Mouse (Mus musculus) right cerebral cortex, postnatal 36 days (tissue): ENCODE measurements around the gene Rrnad1.

ENCODE experiments used
- DNase-seq, 2 experiments: peaks; one replicate each; pipeline ENCODE4 v3.0.0; 2022; ENCODE audit warnings: low spot score in 2 of 2, mixed read lengths in 1 of 2

The Rrnad1 gene

DNA sequence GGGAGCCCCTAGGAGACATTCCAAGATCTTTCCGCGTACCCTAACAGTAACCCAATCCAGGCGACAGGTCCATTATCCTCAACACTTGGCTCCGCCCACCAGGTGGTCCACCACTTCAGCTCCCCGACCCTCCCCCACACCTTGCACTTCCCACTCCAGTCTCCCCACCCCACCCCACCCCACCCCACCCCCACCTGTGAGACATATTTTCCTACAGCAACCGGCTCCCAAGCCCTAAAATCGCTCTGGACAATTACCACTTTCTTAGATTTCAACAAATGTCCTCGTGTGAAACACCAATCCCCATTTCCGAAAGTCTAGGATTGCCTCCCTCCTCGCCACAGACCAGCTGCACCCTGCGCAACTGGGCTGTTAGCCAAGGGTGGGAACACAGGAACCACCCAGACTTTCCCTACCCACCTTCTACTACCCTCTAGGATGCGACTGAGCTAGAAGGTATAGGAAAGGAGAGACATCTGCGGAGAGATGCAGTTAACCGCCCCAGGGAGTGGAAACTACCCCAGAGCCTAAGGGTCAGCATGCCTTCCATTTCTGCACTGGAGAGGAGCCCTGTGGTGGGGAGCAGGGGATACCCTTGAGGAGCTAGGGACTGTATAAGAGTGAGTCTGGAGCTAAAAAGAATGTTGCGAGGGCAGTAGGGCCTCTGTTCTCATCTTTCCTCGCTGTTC lies 18.9 kb upstream of the Rrnad1 start:
- no peak for DNase-seq

DNA sequence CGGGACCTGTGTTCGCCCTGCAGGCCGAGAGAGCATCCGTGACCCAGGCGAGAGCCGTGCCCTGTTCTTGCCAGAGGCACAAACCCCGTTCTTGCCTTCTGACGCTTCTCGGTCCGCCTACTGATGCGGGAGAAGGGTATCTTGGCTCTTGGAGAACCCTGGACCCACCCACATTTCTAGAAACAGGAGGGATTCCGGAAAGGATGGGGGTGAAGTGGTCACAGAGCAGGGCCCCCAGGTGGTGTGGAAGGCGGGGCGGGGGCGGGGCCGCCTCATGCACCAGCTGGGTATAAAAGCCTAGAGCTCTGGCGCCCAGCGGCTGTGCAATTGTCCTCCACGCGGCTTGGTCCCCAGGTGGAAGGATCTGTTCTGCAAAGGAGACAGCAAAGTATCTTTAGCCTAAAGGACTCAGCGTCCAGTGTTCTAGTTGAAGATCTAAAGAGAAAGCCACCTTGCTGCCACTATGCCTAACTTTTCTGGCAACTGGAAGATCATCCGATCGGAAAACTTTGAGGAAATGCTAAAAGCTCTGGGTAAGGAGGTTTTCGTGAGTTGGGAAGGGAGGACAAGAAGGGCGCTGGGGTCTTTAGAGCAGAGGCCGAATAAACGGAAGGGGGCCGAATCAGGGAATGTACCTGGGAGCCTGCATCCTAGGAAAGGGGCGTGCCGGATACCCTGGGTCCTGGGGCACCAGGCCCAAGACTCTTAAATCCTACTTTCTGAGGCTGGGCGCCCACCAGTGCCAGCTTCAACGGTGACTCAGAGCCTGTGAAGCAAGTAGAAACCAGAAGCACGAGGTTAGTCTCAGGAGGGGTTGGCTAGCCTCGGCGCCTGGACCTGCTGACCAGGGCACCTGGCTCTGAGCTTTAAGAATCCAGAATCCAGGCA lies 18.1 kb upstream of the Rrnad1 start, which contains the start of gene Crabp2:
TSS of gene Crabp2 (plus strand) at position 289 of the 888 bp plus-strand sequence.
- no peak for DNase-seq

DNA sequence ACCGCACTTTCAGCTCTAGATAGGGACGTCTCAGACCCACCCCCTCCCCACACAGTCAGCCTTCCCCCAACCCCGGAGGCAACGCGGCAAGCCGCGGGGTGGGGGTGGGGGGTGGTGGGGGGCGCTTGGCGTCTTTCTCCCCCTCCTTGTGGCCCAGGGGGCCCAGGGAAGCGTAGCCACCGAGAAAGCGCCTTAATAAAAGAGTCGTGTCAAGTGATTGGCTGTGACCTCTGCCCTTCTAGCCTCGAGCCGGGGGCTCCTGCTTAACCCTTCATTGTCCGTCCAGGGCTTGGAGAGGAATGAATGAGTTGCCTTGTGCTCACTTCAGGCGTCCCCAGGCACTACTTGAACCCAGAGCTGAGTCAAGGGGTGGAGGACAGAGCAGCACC lies 17.3 kb upstream of the Rrnad1 start:
- no peak for DNase-seq

DNA sequence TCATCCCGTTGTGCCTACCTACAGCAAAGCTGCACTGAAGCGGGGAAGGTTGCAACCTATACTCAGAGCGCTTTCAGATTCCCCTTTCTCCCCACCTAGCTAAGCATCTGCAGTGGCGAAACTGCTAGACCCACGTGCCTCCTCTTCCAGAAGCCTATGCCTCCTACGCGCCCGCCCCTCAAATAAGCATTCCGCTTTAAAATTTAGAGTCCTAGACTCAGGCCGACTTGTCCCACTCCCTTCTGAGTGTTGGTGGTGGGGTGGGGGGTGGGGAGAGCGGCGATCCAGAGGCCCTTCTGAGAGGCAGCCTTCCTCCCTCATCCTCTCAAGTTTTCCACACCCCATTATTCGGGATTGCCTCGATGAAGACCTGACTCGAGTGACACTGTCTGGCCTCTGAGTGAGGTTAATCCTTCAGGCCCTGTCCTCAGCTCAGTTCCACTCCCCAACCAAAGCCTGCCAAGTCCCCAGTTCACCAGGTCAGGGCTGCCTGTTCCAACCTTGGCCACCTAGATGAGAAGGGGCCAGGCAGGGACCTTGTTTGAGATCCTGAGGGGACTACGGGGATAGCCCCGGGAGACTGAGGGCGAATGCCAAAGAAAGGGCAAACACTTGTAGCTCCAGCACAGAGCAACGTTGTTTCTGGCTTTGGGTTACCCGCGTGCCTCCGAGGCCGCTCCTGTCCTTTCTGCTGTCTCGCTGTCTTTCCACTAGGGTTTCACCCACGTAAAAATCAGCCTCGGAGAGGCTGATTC lies 16.7 kb upstream of the Rrnad1 start:
- DNase-seq, result no peak

DNA sequence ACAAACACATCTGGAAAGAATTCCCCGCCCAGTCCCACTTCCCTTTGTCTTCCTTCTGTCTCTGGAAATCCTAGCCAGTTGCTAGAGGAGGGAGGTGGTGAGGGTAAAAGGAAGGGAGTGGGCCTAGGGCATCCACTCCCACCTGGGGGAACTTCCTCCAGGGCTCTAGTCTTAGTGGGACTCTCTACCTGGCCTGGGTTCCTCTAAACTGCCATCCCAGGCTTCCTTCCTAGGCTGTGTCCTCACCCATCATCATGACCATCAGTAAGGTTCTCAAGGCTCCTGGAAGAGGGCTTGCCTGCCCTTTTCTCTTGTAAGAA lies 16.0 kb upstream of the Rrnad1 start:
- DNase-seq, result no peak

DNA sequence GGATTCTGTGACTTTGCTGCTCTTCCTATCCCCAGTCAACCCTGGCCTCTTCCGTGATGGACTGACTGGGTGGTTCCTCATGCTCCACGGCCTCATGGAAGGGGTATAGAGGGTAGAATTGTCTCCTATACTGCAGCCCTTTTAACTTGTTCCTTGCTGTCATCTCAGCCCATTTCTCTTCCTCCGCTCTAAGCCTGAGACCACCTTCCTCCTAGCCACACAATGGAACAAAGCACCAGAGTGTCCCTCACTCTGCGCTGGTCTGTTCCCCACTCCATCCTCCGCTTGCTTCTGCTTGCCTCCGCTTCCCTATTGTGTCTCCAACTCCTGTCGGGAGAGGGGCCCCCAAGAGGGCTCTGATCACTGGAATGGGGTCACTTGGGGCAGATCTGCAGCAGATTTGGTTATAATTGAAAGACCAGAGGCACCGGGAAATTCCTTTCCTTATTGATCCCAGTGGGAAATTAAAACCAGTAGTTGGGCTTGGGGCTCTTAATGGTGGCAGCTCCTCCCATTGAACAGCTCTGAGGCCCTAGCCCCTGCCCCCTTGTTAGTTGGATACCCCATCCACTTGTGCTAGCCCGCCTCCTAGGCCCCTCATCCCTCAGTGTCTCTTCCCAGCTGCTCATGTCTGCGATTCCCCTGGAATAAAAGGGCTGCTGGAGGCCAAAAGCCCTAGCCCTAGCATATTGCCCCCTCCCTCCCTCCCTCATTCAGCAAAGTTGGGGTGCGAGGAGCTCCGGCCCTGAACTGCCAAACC lies 15.4 kb upstream of the Rrnad1 start:
- no peak for DNase-seq

DNA sequence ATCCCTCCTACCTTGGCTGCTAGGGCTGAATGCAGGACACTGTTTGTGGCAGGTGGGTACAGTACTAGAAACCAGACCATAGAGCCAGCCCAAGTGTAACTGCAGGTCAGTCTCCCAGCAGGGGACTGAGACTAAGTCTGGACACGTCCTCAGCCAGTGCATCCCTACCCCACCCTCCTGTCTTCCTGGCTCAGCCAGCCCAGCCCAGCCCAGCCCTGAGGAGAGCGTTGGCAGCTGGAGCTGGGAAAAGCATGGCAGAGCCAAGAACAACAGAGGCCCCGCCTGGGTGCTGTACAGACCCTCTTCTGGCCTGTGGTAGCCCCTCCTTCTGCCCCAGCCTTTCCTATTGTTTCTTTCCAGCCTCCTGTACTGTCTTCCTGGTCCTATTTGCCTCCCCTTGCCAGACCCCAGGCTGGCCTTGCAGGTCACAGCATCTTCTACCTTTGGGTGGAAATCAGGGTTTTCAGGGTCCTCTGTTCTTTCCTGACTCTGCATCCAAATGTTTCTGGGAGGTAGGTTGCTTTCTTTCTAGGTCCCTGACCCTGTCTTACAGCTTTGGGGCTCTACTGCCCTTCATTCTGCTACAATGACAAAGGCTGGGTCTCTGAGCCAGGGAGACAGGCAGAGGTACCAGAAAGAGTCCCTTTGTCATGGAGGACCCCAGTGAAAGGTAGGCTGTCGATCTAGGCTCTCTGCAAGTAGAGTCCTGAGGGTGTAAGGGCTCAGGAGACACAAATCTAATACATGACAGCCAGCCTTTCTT lies 14.5 kb upstream of the Rrnad1 start:
- DNase-seq, result no peak

DNA sequence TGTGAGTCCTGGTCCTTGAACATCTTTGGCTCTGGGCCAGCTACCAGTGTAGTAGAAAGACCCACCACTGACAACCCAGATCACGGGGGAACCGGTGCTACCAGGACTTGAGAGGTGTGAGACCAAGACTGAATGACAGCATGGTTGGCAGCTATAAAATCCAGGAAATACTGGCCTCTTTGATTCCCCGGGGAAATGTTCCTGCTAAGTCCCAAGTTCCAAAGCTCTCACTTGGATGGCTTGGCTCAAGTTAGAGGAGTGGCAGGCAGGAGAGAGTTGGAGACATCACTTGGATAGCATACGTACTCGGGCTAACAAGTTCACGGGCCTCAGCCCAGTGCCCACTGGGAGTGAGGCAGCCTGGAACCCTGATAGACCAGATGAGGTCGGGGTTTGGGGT lies 13.1 kb upstream of the Rrnad1 start:
- no peak for DNase-seq

DNA sequence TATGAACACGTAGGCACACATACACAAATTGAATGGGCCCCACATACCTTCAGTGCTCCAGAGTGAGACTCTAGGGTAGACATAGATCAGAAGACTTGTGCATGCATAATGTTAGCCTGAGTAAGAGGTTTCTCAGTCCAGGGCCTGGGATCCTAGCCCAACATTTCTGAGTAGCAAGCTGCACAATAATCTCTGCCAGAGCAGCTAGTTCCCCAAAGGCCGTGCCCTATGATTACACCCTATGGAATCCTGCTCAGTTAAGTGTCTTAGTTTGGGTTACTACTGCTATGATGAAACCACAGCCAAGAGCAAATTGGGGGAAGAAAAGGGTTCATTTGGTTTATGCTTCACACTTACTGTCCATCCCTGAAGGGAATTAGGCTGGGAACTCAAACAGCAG lies 12.0 kb upstream of the Rrnad1 start:
- DNase-seq, result no peak

DNA sequence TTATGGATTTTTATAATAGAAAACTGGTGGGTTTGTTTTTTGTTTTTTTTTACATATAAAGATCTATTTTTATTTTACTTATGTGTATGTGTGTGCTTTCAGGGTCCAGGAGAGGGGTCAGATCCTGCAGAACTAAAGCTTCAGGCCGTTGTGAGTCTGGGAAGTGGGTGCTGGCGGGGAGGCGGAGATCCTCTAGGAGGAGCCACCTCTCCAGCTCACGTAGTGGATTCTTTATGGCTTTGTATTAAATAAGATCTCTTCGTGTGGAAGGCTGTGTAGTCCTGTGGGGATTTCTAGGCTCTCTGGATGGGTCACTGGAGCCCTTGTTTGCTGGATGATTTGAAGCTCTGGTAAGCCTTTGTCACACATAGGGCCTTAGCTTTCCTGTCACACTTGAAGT lies 10.1 kb upstream of the Rrnad1 start:
- DNase-seq, result no peak

DNA sequence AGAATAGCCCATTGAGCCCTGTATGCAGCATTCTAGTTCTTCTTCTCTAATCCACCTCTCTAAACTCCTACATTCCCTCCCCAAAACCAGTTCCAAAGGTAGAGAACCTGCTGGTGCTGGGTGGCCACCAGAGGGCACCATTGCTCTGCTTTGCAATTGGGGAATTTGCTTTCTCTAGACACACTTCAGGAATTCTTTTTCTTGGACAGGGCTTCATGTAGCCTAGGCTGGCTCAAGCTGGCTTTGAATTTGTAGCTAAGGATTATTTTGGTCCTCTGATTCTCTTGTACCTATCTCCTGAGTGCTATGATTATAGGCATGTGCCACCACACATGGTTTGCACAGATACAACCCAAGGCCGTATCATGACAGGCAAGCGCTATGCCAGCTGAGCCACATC lies 5.3 kb upstream of the Rrnad1 start:
- DNase-seq, result peak in 1 of 2 experiments; percentile 37

DNA sequence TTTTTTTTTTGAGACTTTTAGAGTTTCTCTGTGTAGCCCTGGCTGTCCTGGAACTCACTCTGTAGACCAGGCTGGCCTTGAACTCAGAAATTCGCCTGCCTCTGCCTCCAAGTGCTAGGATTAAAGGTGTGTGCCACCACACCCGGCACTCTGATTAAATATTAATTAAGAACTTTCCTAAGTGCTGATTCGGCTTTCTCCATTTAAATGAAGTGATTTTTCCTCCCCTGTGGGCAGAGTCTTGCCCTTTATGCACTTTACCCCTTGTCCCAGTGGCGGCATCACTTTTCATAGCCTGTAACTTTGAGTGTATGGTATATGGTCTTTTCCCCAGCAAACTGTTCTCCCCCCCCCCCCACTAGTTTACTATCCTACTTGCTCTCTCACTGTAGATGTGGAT lies 4.7 kb upstream of the Rrnad1 start:
- DNase-seq, result no peak

DNA sequence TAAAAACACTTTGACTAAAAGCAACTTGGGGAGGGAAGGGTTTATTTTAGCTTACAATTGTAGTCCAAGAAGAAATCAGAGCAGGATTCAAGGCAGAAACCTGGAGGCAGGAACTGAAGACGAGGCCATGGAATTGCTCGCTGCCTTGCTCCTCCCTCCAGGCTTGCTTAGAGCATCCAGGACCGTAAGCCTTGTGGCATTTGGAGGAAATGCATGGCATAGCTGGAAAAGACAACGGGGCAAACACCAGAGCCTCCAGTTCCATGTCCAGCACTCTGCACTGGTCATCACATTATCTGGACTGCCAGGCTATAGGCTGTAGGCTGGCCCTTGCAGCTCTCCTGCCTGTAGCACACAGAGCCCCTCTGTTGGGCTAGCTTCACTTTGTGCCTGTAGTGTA lies 4.0 kb upstream of the Rrnad1 start:
- no peak for DNase-seq

DNA sequence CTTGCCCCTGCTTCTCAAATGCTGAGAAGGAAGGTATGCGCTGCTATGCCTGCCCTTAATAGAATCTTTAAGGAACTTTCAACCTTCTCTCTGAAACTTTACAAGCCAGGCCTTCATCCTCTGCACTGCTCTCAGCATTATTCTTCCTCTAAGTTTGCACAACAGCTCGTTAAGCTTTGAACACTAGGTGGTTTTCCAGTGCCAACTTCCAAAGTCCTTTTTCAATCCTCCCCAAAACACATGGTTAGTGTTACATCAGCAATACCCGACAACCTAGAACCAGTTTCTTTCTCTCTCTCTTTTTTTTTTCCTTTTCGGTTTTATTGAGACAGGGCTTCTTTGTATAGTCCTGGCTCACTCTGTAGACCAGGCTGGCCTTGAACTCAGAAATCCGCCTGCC lies 3.5 kb upstream of the Rrnad1 start:
- DNase-seq, result no peak

DNA sequence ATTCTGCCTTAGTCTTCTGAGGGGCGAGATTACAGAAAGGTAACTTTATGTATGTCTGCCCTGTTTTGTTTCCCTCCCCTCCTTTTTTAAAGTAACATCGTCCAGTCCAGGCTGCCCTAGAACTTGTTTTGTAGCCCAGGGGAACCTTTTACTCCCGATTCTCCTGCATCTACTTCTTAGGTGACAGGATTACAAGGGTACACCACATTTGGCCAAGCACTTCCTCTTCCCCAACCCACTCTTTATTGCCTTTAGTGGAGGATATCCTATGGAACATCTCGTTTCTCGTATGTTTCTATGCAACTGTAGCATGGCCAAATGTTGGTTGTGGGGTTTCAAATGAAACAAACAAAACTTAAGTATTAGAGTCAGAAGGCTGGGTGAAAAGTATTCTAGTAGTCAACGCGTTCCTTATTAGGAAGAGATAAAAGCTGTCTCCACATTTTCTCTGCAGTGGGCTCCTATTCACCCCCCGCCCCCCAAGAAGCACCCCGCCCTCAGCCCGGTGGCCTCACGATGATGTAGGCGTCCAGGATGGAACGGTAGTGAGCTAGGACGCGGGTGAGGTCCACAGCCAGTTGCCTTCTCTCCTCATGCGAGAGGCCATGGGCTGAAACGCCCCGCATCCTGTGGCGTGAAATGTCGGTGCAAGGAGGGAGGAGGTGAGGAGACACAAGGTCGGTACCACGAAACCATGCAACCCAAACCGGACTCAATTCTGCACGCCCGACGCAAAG lies 1.0 kb downstream of the Rrnad1 start:
- no peak for DNase-seq

DNA sequence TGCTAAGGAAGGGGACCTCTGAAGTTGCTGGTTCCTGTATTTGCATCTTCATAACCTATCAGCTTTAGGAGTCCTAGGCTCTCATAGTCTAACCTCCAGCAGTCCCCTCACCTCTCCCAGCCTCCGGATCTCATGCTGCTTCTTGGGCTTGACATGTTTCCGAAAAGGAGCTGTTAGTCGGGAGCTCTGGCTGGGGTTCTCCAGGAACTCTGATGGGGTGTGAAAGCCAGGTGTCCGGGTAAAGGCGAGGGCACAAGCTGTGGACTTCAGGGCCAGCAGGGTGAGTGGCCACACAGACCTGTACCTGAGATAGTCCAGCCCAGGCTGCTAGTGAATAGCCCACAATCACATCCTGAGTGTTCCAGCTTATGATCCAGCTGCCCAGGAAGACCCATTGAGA lies 3.1 kb downstream of the Rrnad1 start:
- no peak for DNase-seq

DNA sequence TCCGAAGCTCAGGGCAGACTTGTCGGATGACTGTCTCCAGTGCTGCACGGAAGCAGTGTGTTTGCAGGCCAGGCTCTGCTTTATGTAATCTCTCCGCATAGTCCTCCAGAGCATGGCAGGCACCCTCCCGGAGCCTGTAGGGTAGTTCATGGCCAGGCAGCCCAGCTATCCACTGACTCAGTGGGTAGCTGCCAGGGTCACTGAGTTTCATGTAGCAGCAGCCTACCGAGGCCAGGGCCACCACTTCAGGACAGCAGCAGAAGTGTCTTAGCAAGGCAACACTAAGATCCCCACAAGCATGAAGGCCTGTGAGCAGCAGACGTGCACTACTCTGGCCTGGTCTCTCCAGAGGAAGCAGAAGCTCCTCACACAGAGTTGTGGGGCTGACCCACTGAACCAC lies 5.5 kb downstream of the Rrnad1 start:
- DNase-seq, result no peak

DNA sequence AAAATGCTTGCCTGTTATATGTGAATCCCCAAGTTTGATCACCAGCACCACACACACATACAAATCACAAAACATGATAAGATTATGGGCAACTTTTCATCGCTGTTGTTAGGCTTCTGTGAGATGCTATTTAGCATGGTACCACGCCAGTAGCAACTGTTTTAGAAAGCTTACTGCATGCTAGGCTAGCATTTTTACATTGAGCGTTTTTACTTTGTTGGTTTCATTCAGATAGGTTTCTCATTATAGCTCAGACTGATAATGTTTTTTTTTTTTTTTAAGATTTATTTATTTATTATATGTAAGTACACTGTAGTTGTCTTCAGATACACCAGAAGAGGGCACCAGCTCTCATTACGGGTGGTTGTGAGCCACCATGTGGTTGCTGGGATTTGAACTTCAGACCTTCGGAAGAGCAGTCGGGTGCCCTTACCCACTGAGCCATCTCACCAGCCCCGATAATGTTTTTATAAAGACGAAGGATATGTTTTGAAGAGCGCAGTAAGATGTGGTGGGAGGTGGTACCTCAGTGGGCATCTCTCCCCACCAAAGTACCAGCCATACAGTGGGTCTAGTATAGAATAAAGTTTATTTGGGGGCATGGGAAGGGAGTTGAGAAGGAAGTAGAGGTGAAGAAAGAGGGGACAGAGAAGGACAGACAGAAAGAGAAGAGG lies 10.1 kb downstream of the Rrnad1 start:
- DNase-seq, result no peak

DNA sequence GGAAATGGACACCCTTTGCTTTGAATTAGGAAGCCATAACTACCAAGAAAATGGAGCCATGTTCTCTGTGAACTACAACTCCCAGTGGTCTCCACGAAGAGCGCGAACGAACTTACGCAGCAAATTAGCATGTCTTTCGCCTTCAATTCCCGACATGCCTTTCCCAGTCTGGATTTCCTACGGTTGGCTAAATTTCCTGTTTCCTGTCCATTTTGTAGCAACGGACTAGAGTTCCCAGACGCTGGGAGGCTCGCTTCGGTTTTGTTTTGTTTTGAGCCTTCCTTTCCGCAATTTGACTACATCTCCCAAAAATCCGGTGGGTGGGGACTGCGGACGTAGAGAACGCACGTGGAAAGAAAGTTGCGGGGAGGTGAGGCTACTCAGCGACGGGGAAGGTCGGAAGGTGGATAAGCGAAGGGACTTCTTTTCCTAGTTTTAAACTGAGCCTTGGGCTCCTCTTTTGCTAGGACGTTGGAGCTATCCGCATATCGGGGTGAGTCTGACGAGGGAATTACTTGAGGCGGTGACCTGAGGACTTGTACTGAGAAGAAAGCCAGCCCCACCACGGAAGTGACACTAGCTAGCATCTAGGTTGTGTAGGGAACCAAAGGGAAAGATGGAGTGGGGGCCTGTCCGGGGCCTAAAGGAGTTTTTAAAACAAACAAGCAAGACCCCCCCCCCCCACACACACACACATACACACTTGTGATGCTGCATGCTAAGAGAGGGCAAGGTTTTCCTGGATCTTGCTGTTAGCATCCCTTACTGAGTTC lies 11.0 kb downstream of the Rrnad1 start, which contains the start of gene Mrpl24:
TSS of gene Mrpl24 (plus strand) at position 171 of the 773 bp plus-strand sequence.
- peak; percentile 84 to 92 for DNase-seq
